Mouse (Mus musculus): ENCODE data around the gene Wdr70. TPM values are rescaled to one million over a fixed set of nuclear protein-coding genes. Genes with fewer than 3 reads are reported as not detected.

Wdr70 gene
- polyA plus RNA-seq, 1 experiment from 2014 or later: 29.1 TPM

- H3K36me3 ChIP-seq (ENCODE audit: insufficient read depth, low read length): no peaks in the 10 kb centered on the region
- TF ChIP-seq CTCF (IDR thresholded peaks at IDR 0.05): no peak
- no peak for TF ChIP-seq EP300 (IDR thresholded peaks at IDR 0.05)
- H3K4me1 ChIP-seq (ENCODE audit: insufficient read depth, low read depth, low read length): no peaks in the 10 kb centered on the region
- no peak overlapping the region for H3K4me2 ChIP-seq (replicated peaks; ENCODE audit: low read depth, low read length)
- no peak overlapping the region for H3K27ac ChIP-seq (ENCODE audit: low read length)
- no peak overlapping the region for H3K4me3 ChIP-seq (ENCODE audit: low read depth, low read length)
- H3K9me3 ChIP-seq (ENCODE audit: low read length): no peaks in the 10 kb centered on the region
- no peak for DNase-seq (ENCODE audit: low spot score)
- H3K27me3 ChIP-seq (replicated peaks; ENCODE audit: insufficient read depth, low read length): no peaks in the 10 kb centered on the region
- no peak for ATAC-seq
- H3K9ac ChIP-seq (replicated peaks; ENCODE audit: low read depth): no peak overlapping the region
Observed at GRCm38 (mm10) chr15:7990101-7990500, 108.9 kb downstream of the Wdr70 start.

DNA sequence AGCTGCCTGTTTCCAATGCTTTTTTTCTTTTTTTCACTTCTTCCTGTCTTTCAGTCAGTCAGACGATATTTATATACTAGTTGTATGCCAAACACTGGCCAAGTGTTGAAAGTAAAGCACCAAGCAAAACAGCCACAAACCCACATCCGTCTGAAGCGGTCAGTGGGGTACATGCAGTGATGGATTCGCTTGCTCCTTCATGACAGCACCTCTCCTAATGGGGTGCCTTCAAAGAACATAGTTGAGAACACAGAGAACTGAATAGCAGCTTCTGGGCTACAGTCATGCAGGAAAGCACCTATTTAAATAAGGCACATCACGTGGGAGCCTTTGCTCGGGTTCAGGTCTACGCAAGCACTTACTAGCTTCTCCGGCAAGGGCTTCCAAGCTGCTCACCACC lies 111.6 kb downstream of the Wdr70 start:
- ATAC-seq (no peak), DNase-seq (ENCODE audit: low spot score) (no peak)
- TF ChIP-seq EP300 (IDR thresholded peaks at IDR 0.05): no peak
- no peak for TF ChIP-seq CTCF (IDR thresholded peaks at IDR 0.05)
- H3K9me3 ChIP-seq (ENCODE audit: low read length): no peaks in the 10 kb centered on the region
- no peak overlapping the region for H3K9ac ChIP-seq (replicated peaks; ENCODE audit: low read depth)
- H3K27ac ChIP-seq (ENCODE audit: low read length): no peak overlapping the region
- WGBS: 85% methylated on average over 8 of the region's 8 CpGs
- no peak overlapping the region for H3K4me2 ChIP-seq (replicated peaks; ENCODE audit: low read depth, low read length)
- no peaks in the 10 kb centered on the region for H3K36me3 ChIP-seq (ENCODE audit: insufficient read depth, low read length)
- no peaks in the 10 kb centered on the region for H3K27me3 ChIP-seq (replicated peaks; ENCODE audit: insufficient read depth, low read length)
- no peak overlapping the region for H3K4me3 ChIP-seq (ENCODE audit: low read depth, low read length)
- no peaks in the 10 kb centered on the region for H3K4me1 ChIP-seq (ENCODE audit: insufficient read depth, low read depth, low read length)

- ATAC-seq: no peak
- no peak for TF ChIP-seq EP300 (IDR thresholded peaks at IDR 0.05)
- no peak for TF ChIP-seq CTCF (IDR thresholded peaks at IDR 0.05)
Observed at GRCm38 (mm10) chr15:7986274-7986673, 112.7 kb downstream of the Wdr70 start.

DNA sequence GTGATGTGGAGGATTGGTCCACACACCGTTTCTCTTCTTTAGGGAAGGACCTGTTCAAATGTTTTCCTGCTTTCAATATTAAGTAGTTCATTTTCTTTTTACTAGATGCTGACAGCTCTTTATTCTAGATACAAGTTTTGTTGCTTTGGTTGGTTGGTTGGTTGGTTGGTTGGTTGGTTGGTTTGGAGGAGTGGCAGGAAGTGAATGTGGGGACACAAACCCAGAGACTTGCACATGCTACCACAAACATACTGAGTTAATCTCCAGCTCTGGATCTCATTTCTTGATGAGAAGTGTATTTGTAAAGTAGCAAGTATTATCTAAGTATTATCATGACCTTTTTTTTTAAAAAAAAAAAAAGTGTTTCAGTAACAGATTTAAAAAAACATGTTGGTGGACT lies 120.4 kb downstream of the Wdr70 start:
- Histone ChIP-seq H3K9me3 (ENCODE audit: low read length) (no peaks in the 10 kb centered on the region), H3K4me1 (ENCODE audit: insufficient read depth, low read depth, low read length) (no peaks in the 10 kb centered on the region), H3K27ac (ENCODE audit: low read length) (no peak overlapping the region), H3K9ac (replicated peaks; ENCODE audit: low read depth) (no peak overlapping the region), H3K27me3 (replicated peaks; ENCODE audit: insufficient read depth, low read length) (no peaks in the 10 kb centered on the region), H3K4me2 (replicated peaks; ENCODE audit: low read depth, low read length) (no peak overlapping the region), H3K4me3 (ENCODE audit: low read depth, low read length) (no peak overlapping the region), H3K36me3 (ENCODE audit: insufficient read depth, low read length) (no peaks in the 10 kb centered on the region)
- ATAC-seq (no peak), DNase-seq (ENCODE audit: low spot score) (no peak)
- no peak for TF ChIP-seq EP300 (IDR thresholded peaks at IDR 0.05)
- TF ChIP-seq CTCF (IDR thresholded peaks at IDR 0.05): no peak
- 94% methylated on average over 1 of the region's 1 CpGs for WGBS

More at GRCm38 (mm10) chr15:7986274-7986673, 112.7 kb downstream of the Wdr70 start:
- H3K36me3 ChIP-seq (ENCODE audit: insufficient read depth, low read length): no peaks in the 10 kb centered on the region
- H3K4me2 ChIP-seq (replicated peaks; ENCODE audit: low read depth, low read length): no peak overlapping the region
- 60% methylated on average over 6 of the region's 6 CpGs for WGBS
- no peaks in the 10 kb centered on the region for H3K9me3 ChIP-seq (ENCODE audit: low read length)
- no peaks in the 10 kb centered on the region for H3K27me3 ChIP-seq (replicated peaks; ENCODE audit: insufficient read depth, low read length)
- DNase-seq (ENCODE audit: low spot score): no peak
- no peak overlapping the region for H3K9ac ChIP-seq (replicated peaks; ENCODE audit: low read depth)
- H3K4me1 ChIP-seq (ENCODE audit: insufficient read depth, low read depth, low read length): no peaks in the 10 kb centered on the region
- H3K27ac ChIP-seq (ENCODE audit: low read length): no peak overlapping the region
- H3K4me3 ChIP-seq (ENCODE audit: low read depth, low read length): no peak overlapping the region

GRCm38 (mm10) chr15:7976775-7977174 lies 122.2 kb downstream of the Wdr70 start:
- no peak overlapping the region for H3K4me2 ChIP-seq (replicated peaks; ENCODE audit: low read depth, low read length)
- no peak for ATAC-seq
- no peaks in the 10 kb centered on the region for H3K36me3 ChIP-seq (ENCODE audit: insufficient read depth, low read length)
- no peaks in the 10 kb centered on the region for H3K4me1 ChIP-seq (ENCODE audit: insufficient read depth, low read depth, low read length)
- no peaks in the 10 kb centered on the region for H3K9me3 ChIP-seq (ENCODE audit: low read length)
- 64% methylated on average over 9 of the region's 9 CpGs for WGBS
- H3K27me3 ChIP-seq (replicated peaks; ENCODE audit: insufficient read depth, low read length): no peaks in the 10 kb centered on the region
- no peak overlapping the region for H3K4me3 ChIP-seq (ENCODE audit: low read depth, low read length)
- no peak for DNase-seq (ENCODE audit: low spot score)
- TF ChIP-seq EP300 (IDR thresholded peaks at IDR 0.05) (no peak), CTCF (IDR thresholded peaks at IDR 0.05) (no peak)
- no peak overlapping the region for H3K9ac ChIP-seq (replicated peaks; ENCODE audit: low read depth)
- no peak overlapping the region for H3K27ac ChIP-seq (ENCODE audit: low read length)

DNA sequence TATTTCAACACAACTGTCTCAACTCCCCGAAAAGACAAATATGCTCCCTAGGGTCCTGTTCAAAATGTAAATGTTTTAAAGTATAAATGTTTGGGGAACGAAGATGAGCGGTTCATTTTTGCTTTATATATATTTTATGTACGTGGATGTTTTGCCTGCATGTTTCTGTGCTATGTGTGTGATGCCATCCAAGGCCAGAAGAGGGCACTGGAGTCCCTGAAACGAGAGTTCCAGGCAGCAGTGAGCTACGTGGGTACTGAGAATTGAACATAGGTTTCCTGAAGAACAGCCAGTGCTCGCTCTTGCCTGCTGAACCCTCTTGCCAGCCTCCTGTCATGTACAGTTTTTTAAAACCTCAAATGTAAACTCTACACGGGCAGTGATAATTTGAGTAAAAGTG lies 124.6 kb downstream of the Wdr70 start:
- no peaks in the 10 kb centered on the region for H3K4me1 ChIP-seq (ENCODE audit: insufficient read depth, low read depth, low read length)
- ATAC-seq: no peak
- H3K27me3 ChIP-seq (replicated peaks; ENCODE audit: insufficient read depth, low read length): no peaks in the 10 kb centered on the region
- TF ChIP-seq CTCF (IDR thresholded peaks at IDR 0.05) (peak; percentile 48), EP300 (IDR thresholded peaks at IDR 0.05) (no peak)
- no peak overlapping the region for H3K9ac ChIP-seq (replicated peaks; ENCODE audit: low read depth)
- no peak overlapping the region for H3K4me2 ChIP-seq (replicated peaks; ENCODE audit: low read depth, low read length)
- DNase-seq (ENCODE audit: low spot score): no peak
- no peak overlapping the region for H3K27ac ChIP-seq (ENCODE audit: low read length)
- no peaks in the 10 kb centered on the region for H3K36me3 ChIP-seq (ENCODE audit: insufficient read depth, low read length)
- 82% methylated on average over 8 of the region's 8 CpGs for WGBS
- no peaks in the 10 kb centered on the region for H3K9me3 ChIP-seq (ENCODE audit: low read length)
- H3K4me3 ChIP-seq (ENCODE audit: low read depth, low read length): no peak overlapping the region

DNA sequence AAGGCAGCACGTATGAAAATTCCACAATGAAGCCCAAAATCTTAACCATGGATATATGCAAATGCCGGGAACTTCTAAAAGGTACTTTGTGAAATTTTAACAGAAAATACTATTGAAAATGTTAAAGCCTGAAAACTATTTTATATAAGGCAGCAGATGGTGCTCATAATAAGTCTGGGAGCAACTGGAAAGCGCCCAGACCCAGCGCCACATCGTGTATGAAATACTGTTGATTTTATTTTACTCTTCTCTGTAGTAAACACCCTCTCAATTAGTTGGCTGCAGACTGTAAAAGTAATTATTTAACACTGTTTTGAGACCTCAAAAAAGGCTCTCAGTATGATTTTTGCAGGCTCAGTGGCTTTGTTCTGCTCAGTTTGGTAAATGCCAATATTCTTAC lies 126.5 kb downstream of the Wdr70 start:
- no peak for TF ChIP-seq CTCF (IDR thresholded peaks at IDR 0.05)
- TF ChIP-seq EP300 (IDR thresholded peaks at IDR 0.05): no peak
- DNase-seq (ENCODE audit: low spot score) (no peak), ATAC-seq (no peak)
- Histone ChIP-seq H3K9me3 (ENCODE audit: low read length) (no peaks in the 10 kb centered on the region), H3K9ac (replicated peaks; ENCODE audit: low read depth) (no peak overlapping the region), H3K4me1 (ENCODE audit: insufficient read depth, low read depth, low read length) (no peaks in the 10 kb centered on the region), H3K27ac (ENCODE audit: low read length) (no peak overlapping the region), H3K27me3 (replicated peaks; ENCODE audit: insufficient read depth, low read length) (no peaks in the 10 kb centered on the region), H3K36me3 (ENCODE audit: insufficient read depth, low read length) (no peaks in the 10 kb centered on the region), H3K4me3 (ENCODE audit: low read depth, low read length) (no peak overlapping the region), H3K4me2 (replicated peaks; ENCODE audit: low read depth, low read length) (no peak overlapping the region)
- WGBS: 93% methylated on average over 5 of the region's 5 CpGs
